Mouse (Mus musculus): ENCODE results near the gene S100pbp.

S100pbp gene

GRCm38 (mm10) chr4:129189542-129190519 lies at the start of gene S100pbp, which contains the start of gene Yars:
Gene S100pbp, minus strand, starts transcription at chr4:129189727.
Gene Yars, plus strand, starts transcription at chr4:129189760.
- peak; percentile 96 for DNase-seq (ENCODE audit: low read depth, low spot score)

DNA sequence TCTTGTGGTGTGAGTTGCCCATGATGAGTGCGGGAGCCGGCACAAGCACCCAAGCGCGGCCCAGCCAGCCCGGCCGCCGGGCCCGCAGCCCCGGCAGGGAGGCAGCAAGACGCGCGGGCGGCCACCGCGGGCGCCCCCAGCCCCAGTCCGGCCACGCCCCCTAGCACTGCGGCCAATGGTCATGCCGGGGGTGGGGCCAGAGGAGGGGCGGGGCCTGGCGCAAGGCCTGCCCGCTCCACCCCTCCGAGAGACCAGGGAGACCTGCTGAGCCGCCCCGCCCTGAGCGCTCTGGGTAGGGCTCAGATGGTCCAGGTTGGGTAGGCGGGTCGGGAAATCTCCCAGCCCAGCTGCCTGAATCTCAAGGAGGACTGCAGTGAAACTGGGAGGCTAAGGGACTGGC lies 49.5 kb upstream of the S100pbp start:
- DNase-seq (ENCODE audit: low read depth, low spot score), result no peak

DNA sequence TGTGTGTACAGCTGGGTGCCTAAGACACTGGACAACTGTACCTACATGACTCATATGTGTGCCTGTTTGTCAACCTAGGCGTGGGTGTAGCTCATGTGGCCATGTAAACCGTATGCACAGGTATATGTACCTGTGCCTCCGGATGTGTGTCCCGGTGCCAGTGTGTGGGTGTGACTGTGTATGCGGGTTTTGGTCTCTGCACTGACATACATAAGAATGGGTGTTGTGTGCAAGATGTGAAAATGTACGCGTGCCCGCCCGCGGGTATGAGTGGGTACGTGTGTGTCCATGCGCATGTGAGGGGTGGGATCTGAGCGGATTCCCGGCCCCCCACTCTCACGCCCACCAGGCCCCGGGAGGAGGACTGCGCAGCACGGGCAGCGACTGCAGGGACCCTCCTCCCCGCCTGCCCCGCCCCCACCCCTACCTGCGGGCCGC lies 49.1 kb upstream of the S100pbp start:
- DNase-seq (ENCODE audit: low read depth, low spot score), result no peak

DNA sequence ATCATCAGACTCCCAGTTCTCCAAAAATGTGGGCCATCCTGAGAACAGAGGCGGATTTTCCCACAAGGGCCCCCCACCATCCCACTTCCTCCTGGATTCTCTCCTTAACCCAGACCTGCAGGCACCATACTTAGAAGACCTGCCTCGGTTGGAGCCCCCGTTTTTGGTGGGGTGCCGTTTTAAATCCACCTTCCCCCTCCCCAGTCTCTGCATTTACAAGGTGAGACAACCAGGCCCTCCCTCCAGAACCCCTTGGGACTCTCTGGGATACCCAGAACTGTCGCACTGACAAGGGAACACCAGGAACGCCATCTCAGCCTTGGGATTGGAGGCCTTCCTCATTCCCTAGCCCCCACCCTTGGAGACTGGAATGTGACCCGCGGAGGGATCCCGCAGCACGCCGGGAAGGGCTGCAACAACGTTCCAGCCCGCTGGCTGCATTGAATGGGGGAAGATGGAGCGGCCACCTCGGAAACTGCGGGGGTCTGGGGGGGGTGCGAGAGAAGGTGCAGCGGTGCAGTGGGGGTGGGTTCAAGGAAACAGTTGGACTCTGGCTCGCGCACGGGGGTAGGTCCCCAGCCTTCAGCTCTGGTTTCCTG lies 48.4 kb upstream of the S100pbp start:
- DNase-seq (ENCODE audit: low read depth, low spot score), result no peak

- DNase-seq (ENCODE audit: low read depth, low spot score), result no peak
Observed at GRCm38 (mm10) chr4:129236236-129236813, 46.8 kb upstream of the S100pbp start.

GRCm38 (mm10) chr4:129235147-129235546 lies 45.6 kb upstream of the S100pbp start:
- no peak for DNase-seq (ENCODE audit: low read depth, low spot score)

GRCm38 (mm10) chr4:129234488-129234887 lies 45.0 kb upstream of the S100pbp start:
- DNase-seq (ENCODE audit: low read depth, low spot score), result no peak

DNA sequence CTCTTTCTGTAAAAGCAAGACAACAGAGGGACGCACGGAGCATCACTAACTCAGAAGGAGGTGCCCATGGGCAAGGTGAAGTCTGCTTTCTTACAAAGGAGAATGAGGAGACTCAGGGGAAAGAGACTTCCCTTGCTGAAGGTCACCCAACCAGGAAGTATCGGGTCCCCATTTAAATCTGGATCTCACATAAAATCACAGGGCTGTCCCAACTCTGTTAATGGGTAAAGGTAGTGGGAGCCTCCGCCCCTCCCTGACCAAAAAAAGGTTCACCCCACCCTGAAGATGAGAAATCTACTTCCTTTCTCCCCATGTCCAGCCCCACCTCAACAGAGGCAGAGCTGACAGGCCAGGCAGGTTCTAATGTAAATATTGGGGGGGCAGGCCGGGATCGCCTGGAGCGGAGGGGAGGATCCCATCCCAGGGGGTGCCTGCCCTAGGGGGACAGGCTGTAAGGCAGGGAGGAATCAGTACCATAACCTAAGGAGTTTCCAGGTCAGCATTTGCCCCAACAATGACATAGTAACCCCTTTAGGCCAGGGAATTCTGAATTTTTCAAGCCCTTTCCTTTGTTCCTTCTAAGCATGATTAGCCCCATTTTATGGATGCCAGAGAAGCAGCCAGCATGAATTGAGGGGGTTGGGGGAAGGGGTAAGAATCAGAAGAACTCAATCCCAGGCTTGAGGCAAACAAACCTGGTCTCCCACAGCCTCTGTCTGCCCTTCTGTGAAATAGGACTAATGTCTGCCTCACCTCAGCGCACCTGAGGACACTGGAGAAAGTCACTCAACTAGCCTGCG lies 43.2 kb upstream of the S100pbp start:
- DNase-seq (ENCODE audit: low read depth, low spot score), result no peak

DNA sequence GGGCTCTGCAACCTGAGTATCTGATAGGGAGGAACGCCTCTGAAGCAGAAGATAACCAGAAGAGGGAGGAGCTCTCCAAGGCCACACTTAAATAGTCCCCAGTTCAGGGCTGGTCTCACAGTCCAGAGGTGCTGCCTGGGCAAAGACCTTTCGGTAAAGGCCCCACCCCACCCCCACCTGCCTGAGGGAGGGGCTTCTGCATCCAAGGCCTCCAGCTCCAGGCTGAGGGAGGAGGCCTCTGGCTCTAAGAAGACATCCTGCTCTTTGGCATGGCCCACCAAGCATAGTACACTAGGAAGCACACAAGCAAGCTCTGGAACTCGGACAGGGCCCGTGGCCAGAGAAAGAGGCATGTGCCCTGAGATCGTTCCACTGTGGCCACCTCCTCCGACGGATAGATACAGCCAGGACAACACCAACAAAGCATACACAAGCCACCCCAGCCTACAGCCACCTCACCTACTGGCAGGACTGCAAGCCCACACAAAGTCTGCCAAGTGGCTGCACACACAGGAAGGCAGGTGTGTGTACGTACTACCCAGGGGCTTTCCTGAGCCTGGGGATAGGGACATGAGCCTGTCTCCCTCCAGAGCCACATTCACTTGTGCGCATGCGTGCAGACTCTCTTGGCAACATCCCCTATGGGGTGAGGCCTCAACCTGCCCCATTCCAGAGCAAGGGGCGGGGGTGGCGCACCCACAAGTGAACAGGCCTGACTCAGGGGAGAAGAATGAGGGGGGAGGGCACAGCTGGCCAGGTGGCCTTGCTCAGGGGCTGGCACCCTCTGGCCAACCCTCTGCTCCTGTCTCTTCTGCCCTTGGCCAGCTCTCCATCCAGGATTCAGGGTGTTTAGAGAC lies 42.3 kb upstream of the S100pbp start:
- DNase-seq (ENCODE audit: low read depth, low spot score), result no peak

DNA sequence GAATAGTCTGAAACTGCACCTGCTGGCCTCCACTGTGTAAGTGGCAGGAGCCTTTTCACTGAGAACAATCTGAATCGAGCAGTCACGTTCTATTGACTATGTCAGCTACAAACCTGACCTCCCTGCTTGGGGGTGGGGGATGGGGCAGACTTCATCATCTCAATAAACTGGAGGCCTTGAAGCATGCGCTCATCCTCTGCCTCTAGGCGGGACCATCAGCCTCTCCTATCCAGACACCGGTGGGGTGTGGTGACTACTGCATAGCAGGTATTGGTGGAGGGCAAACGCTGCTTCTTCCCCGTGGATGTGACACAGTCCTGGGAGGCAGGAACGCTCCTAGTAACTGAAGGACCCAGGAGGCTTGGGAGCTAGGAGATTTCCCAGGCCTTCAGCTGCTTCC lies 41.4 kb upstream of the S100pbp start:
- DNase-seq (ENCODE audit: low read depth, low spot score), result no peak

DNA sequence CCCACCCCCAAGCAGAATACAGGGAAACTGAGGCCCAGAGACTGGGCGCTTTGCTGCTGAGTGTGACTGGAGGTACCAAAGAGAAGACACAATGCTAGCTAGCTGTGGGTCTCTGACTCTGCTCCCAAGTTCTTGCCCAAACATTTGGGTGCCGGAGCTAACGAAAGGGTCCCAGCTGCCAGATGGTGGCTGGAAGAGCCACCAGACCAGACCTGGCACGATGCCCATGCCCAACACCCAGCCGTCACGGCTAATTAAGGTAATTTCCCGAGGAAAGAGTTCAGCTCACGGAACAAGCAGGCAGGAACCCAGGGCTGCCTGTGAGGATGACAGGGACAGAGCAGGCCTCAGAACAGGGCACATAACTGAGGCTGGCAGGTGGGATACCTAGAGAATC lies 38.5 kb upstream of the S100pbp start:
- DNase-seq (ENCODE audit: low read depth, low spot score), result no peak

DNA sequence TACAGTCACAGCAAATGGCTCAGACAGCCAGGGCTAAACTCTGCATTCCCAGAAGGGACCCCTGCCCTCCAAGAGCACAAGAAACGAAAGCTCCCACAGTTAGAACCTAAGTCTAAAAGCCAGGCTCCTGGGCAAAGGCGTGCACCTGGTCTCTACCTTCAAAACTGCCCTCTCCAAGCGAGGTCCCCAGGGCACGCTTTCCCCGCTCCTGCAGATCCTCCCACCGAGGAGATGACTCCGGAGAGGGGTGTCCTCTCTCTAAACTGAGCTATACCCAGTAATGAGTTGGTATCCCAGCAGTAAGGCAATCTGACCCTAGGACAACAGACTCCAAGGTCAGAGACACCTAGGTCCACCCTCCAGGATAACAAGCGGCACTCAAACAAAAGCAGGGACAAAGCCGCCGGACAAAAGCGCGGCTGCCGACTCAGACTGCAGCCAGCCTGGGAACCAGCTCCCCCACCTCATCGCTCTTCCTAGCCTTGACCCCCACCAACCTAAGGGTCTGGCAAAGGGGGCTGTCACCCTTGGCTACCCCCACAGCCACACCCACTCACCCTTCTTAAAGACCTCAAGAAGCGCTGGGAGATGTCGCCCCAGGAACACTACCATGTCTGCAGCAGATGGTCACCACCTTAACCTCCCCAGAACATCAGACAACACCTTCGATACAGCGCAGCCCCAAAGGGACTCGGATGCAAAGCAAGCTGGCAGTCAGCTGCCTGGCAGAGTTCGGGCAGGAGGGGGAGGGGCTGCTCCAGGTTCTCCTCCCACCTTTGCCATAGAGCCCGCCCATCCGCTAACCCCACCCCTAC lies 37.9 kb upstream of the S100pbp start:
- no peak for DNase-seq (ENCODE audit: low read depth, low spot score)

GRCm38 (mm10) chr4:129226441-129226963 lies 37.0 kb upstream of the S100pbp start:
- DNase-seq (ENCODE audit: low read depth, low spot score), result peak; percentile 23

DNA sequence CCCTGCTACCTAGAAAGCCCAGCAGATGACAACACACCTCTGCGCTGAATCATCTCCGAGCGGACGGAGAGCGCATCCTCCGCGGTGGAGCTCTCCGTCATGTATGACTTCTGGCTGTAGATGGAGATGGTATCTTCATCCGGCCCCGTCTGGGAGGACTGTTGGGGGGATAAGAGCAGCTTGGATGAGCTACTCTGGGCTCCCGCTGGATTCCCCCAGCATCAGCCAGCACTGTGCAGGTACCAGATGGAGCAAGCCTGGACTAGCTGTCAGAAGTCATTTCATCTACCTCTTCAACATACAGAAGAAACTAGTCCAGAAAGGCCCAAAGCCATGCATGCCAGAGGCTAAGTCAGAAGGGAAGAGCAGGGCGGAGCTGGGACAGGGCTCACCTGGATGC lies 35.8 kb upstream of the S100pbp start:
- DNase-seq (ENCODE audit: low read depth, low spot score), result no peak

GRCm38 (mm10) chr4:129223421-129224281 lies 34.1 kb upstream of the S100pbp start:
- DNase-seq (ENCODE audit: low read depth, low spot score), result no peak

DNA sequence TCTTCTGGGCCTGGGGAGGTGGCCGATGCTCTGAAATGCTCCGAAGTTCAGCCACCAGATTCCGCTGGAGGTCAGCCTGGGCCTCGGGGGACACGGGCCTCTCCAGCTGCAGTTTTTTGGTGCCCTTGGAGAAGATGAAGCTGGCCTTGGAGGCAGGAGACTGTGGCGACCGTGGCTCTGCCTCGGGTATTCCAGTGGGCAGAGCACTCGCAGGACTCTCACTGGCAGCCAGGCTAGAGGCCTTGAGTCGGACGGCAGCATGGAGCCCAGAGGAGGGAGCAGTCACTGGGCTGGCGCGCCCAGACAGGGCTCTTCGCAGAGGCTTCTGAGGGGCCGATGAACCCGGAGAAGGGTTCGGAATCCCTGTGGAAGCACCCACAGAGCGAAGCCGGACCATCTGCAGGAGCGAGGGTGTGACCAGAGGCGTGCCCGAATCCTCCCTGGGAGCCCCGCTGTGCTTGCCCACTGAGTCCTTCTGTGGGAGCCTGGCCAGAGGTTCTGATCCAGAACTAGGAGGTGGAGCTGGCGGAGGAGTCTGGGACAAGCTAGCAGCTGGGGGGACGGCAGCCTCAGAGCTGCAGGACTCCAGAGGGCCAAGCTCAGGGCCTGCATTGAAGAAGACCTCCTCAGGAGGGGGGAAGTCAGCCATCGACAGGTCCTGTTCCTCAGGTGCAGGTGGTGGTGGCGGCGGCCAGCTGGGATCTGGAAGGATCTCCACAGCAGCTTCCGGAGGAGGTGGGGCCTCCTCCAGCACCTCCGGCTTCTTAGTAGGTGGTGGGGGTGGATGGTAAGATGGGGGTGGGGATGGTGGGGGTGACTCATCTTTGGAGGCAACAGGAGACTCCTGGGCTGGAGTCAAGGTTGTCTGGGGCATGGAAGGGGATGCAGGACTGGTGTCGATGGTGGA lies 32.7 kb upstream of the S100pbp start:
- no peak for DNase-seq (ENCODE audit: low read depth, low spot score)

All from skeletal muscle tissue, adult 2 months (tissue).